Mouse (Mus musculus): ENCODE measurements around the gene Tjp1. TPM values are rescaled to one million over a fixed set of nuclear protein-coding genes. Genes with fewer than 3 reads are reported as not detected.
A peak's percentile ranks its signal among the peaks of the same experiment; 100 is the strongest.

Tjp1 gene
- polyA plus RNA-seq, 1 experiment from 2014 or later: 21.1 TPM

DNA sequence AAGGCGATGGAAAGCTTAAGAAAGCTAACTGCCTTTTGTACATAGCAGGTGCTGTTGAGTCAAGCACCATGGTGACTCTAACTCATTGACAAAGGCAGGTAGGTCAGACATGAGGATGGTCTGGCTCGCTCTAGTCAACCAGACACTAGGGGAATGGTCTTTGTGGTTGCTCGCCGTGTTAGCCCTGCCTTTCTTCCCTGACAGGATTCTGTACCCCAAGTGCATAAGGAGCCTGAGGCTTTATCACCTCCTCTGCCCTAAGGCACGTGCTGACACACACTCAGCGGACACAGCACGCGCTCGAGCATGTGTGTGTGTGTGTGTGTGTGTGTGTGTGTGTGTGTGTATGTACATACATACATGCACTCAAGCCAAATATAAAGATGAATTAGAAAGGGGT, 146.9 kb downstream of the Tjp1 start:
- Histone ChIP-seq H3K27me3 (ENCODE audit: control insufficient read depth, insufficient read depth, low read length) (no peaks in the 10 kb centered on the region), H3K4me1 (ENCODE audit: control insufficient read depth, insufficient read depth, low read length) (peaks cover 5% of the 10 kb centered on the region; the same call in 1 of the 2 replicates), H3K9ac (ENCODE audit: low read length) (no peak overlapping the region), H3K9me3 (replicated peaks; ENCODE audit: control insufficient read depth, low read length) (no peaks in the 10 kb centered on the region), H3K4me2 (ENCODE audit: low read depth, low read length) (no peak overlapping the region), H3K27ac (ENCODE audit: low read length) (no peak overlapping the region), H3K36me3 (ENCODE audit: control insufficient read depth, insufficient read depth, low read length) (no peaks in the 10 kb centered on the region), H3K4me3 (replicated peaks; ENCODE audit: low read length) (no peak overlapping the region)
- WGBS: 86% methylated on average over 9 of the region's 9 CpGs
- no peak for ATAC-seq (ENCODE audit: insufficient read depth, low FRiP score)

DNA sequence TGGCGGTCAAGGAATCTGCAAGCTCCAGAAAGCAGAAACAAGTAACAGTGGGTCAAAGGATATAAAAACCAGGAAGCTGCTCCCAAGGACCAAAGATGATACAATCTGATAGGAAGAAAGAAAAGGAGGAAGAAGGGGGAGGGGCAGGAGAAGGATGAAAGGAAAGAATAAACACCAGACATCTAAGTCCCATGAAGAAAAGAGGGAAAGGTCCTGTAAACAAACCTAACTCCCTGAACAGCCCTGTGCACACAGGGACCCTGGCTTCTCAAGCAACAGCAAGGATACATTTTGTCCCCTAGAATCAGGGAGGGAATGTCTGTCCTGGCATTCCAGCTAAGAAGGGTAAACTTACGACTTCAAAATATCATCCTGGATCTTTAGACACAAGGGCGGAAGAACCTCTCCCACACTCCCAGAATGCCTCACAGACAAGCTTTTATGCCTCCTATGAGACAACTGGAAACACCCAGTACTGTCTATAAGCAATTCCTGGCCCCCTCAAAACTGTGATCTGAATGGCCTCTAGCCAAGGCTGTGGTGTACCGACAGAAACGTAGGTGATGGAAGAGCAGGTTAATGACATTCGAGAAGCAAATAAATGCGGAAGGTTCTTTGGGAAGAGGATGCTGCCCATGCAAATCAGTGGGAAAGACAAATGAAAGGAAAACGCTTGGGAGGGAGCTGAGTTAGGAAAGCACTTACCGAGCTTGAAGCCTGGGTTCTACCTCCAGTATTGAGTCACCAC, 148.6 kb downstream of the Tjp1 start:
- Histone ChIP-seq H3K36me3 (ENCODE audit: control insufficient read depth, insufficient read depth, low read length) (no peaks in the 10 kb centered on the region), H3K27me3 (ENCODE audit: control insufficient read depth, insufficient read depth, low read length) (no peaks in the 10 kb centered on the region), H3K4me2 (ENCODE audit: low read depth, low read length) (no peak overlapping the region), H3K9me3 (replicated peaks; ENCODE audit: control insufficient read depth, low read length) (no peaks in the 10 kb centered on the region), H3K27ac (ENCODE audit: low read length) (0 out of 2 replicates have a peak overlapping the region, but pooled peaks have one; percentile 20), H3K9ac (ENCODE audit: low read length) (no peak overlapping the region), H3K4me1 (ENCODE audit: control insufficient read depth, insufficient read depth, low read length) (peaks cover 5% of the 10 kb centered on the region; the same call in 1 of the 2 replicates), H3K4me3 (replicated peaks; ENCODE audit: low read length) (no peak overlapping the region)
- no peak for ATAC-seq (ENCODE audit: insufficient read depth, low FRiP score)
- 39% methylated on average over 9 of the region's 9 CpGs for WGBS

DNA sequence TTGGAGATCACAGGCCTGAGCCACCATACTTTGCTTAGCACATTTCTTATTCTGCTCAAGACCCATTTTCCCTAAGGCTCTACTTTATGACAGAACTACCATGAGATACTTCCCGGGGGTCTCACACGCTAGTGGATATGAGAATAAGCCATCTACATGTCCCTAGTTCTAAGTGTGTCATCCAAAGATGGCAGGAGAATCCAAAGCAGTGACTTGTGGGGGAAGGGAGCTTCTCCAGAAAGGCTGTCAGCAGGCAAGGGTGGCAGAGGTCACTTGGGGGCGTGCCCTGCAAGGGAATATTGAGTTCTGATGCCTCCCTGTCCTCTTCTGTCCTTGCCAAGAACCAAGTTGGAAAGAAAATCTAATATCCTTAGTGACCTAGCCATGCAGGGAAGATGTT, 150.1 kb downstream of the Tjp1 start:
- Histone ChIP-seq H3K9ac (ENCODE audit: low read length) (no peak overlapping the region), H3K27ac (ENCODE audit: low read length) (no peak overlapping the region), H3K27me3 (ENCODE audit: control insufficient read depth, insufficient read depth, low read length) (no peaks in the 10 kb centered on the region), H3K4me2 (ENCODE audit: low read depth, low read length) (no peak overlapping the region), H3K9me3 (replicated peaks; ENCODE audit: control insufficient read depth, low read length) (no peaks in the 10 kb centered on the region), H3K36me3 (ENCODE audit: control insufficient read depth, insufficient read depth, low read length) (no peaks in the 10 kb centered on the region), H3K4me1 (ENCODE audit: control insufficient read depth, insufficient read depth, low read length) (peaks cover 5% of the 10 kb centered on the region; the same call in 1 of the 2 replicates), H3K4me3 (replicated peaks; ENCODE audit: low read length) (no peak overlapping the region)
- WGBS: 88% methylated on average over 3 of the region's 3 CpGs
- no peak for ATAC-seq (ENCODE audit: insufficient read depth, low FRiP score)

DNA sequence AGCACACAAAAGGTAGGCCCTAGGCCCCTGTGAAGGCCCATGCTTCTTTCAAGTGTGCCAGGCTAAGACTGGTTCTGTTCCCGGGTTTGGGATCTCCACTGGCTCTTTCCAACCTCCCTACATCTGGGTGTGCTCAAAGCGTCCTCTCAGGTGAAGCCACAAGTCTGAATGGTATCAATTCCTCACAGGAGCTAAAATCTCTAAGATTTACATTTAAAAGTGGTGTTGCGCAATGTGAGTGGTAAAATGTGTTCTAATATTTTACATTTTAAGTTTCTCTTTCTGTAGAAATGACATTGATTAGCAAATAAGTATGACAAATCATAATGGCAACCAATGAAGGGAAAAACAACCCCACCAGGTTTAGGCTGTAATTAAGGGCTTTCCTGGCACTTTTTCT, 152.0 kb downstream of the Tjp1 start:
- no peak overlapping the region for H3K27ac ChIP-seq (ENCODE audit: low read length)
- no peak overlapping the region for H3K4me2 ChIP-seq (ENCODE audit: low read depth, low read length)
- H3K9ac ChIP-seq (ENCODE audit: low read length): no peak overlapping the region
- H3K9me3 ChIP-seq (replicated peaks; ENCODE audit: control insufficient read depth, low read length): no peaks in the 10 kb centered on the region
- H3K4me3 ChIP-seq (replicated peaks; ENCODE audit: low read length): no peak overlapping the region
- no peak for ATAC-seq (ENCODE audit: insufficient read depth, low FRiP score)
- H3K27me3 ChIP-seq (ENCODE audit: control insufficient read depth, insufficient read depth, low read length): no peaks in the 10 kb centered on the region
- no peaks in the 10 kb centered on the region for H3K36me3 ChIP-seq (ENCODE audit: control insufficient read depth, insufficient read depth, low read length)
- WGBS: 83% methylated on average over 3 of the region's 3 CpGs
- peaks cover 10% of the 10 kb centered on the region for H3K4me1 ChIP-seq (ENCODE audit: control insufficient read depth, insufficient read depth, low read length)

DNA sequence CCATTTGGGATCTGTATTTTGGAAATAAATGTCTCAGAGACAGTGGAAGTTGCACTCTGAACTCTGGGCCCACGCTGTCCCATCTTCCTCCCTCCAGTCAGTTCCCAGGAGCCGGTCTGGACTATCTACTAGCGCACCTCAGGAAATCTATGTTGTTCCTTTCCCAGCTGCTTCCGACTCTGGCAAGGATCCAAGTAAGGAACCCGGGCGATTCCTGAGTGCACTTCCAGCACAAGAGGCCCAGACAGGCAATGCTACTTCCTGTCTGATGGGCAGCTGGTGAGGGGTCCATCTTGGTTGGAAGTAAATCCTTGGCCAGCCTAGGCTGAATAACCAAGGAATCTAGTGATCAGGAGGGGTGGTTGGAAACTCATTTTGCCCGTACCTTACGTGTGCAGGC, 152.4 kb downstream of the Tjp1 start:
- Histone ChIP-seq H3K27me3 (ENCODE audit: control insufficient read depth, insufficient read depth, low read length) (no peaks in the 10 kb centered on the region), H3K36me3 (ENCODE audit: control insufficient read depth, insufficient read depth, low read length) (no peaks in the 10 kb centered on the region), H3K4me3 (replicated peaks; ENCODE audit: low read length) (no peak overlapping the region), H3K4me2 (ENCODE audit: low read depth, low read length) (no peak overlapping the region), H3K27ac (ENCODE audit: low read length) (no peak overlapping the region), H3K9ac (ENCODE audit: low read length) (no peak overlapping the region), H3K9me3 (replicated peaks; ENCODE audit: control insufficient read depth, low read length) (no peaks in the 10 kb centered on the region), H3K4me1 (ENCODE audit: control insufficient read depth, insufficient read depth, low read length) (peaks cover 10% of the 10 kb centered on the region)
- WGBS: 46% methylated on average over 8 of the region's 8 CpGs
- no peak for ATAC-seq (ENCODE audit: insufficient read depth, low FRiP score)

DNA sequence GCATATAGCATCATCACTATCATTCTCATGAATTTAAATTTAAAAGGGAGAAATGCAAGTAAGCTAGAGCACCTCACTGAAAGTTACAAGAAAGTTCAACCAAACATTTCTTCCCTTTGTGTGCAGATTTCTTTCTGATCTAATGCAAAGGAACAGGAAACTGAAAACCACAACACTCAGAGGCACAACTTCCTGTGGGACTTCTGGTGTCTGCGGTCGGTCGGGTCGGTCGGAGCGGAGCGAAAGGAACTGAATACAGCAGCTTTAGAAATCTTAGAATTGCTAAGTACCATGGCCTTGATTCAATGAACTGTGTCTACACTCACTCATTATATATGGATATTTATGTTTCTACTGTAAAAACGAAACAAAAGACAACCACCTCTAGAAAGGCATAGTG, 154.2 kb downstream of the Tjp1 start:
- Histone ChIP-seq H3K36me3 (ENCODE audit: control insufficient read depth, insufficient read depth, low read length) (no peaks in the 10 kb centered on the region), H3K9me3 (replicated peaks; ENCODE audit: control insufficient read depth, low read length) (no peaks in the 10 kb centered on the region), H3K4me1 (ENCODE audit: control insufficient read depth, insufficient read depth, low read length) (peaks cover 10% of the 10 kb centered on the region), H3K4me2 (ENCODE audit: low read depth, low read length) (no peak overlapping the region), H3K4me3 (replicated peaks; ENCODE audit: low read length) (no peak overlapping the region), H3K27ac (ENCODE audit: low read length) (no peak overlapping the region), H3K27me3 (ENCODE audit: control insufficient read depth, insufficient read depth, low read length) (no peaks in the 10 kb centered on the region), H3K9ac (ENCODE audit: low read length) (no peak overlapping the region)
- no peak for ATAC-seq (ENCODE audit: insufficient read depth, low FRiP score)
- 80% methylated on average over 8 of the region's 8 CpGs for WGBS

DNA sequence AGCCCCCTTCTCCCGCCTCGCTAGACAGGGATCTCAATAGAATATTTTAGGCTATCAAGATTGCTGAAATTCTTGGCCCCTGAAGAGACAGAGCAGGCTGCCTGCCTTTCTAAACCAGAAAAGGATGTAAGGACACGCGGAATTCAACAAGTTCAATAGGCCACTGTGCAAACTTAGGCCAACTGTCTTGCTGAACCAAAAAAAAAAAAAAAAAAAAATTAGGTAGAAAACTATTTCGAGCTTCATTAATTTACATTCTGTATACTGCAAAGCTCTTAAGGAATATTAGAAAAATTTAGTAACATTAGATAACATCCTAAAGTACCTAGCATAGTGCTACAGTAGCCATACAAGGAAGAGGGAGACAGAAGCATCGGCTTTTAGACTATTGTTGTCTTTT, 155.8 kb downstream of the Tjp1 start:
- no peak for ATAC-seq (ENCODE audit: insufficient read depth, low FRiP score)
- 38% methylated on average over 6 of the region's 6 CpGs for WGBS
- H3K27me3 ChIP-seq (ENCODE audit: control insufficient read depth, insufficient read depth, low read length): no peaks in the 10 kb centered on the region
- H3K27ac ChIP-seq (ENCODE audit: low read length): peak overlapping the region; percentile 77
- peaks cover 17% of the 10 kb centered on the region for H3K4me1 ChIP-seq (ENCODE audit: control insufficient read depth, insufficient read depth, low read length)
- H3K4me3 ChIP-seq (replicated peaks; ENCODE audit: low read length): peak overlapping the region; percentile 86
- H3K9ac ChIP-seq (ENCODE audit: low read length): peak overlapping the region; percentile 69
- H3K36me3 ChIP-seq (ENCODE audit: control insufficient read depth, insufficient read depth, low read length): no peaks in the 10 kb centered on the region
- peak overlapping the region; percentile 65 for H3K4me2 ChIP-seq (ENCODE audit: low read depth, low read length)
- no peaks in the 10 kb centered on the region for H3K9me3 ChIP-seq (replicated peaks; ENCODE audit: control insufficient read depth, low read length)

DNA sequence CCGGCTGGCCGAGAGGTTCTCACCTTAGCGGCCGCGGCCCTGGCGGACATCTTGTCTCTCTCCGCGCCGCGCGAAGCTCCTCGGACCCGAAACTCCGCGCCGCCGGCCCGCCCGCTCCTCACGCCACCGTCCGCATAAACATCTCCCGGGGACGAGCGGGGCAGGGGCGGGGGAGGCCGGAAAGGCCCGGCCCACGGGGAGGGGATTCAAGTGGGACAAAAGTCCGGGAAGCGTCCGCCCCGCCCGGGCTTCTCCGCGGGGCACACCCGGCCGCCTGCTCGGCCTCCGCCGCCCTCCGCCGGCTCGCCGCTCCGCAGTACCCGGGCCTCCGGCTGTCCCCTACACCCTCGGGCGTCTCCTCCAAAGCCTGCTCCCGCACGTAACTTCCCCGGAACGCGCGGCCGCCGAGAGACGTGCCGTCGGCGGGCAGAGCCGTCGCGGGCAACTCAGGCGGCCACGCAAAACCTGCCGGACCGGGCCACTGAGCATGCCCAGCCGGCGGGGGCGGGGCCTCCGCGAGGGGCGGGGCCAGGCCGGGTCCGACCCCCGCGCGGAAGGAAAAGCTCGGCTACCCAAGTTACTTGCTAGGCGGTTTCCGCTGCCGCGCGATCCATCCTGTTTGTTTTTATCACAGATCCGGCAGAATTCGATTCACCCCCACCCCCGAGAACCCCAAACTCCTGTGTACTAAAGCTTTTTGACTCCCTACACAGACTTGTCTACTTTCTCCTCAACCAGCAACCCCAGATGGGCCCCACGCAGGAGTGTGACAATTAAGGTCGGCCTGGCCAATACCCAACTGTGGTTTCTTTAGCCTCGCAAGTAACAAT, 156.6 kb downstream of the Tjp1 start:
- WGBS: under 1% methylated on average over 75 of the region's 92 CpGs

DNA sequence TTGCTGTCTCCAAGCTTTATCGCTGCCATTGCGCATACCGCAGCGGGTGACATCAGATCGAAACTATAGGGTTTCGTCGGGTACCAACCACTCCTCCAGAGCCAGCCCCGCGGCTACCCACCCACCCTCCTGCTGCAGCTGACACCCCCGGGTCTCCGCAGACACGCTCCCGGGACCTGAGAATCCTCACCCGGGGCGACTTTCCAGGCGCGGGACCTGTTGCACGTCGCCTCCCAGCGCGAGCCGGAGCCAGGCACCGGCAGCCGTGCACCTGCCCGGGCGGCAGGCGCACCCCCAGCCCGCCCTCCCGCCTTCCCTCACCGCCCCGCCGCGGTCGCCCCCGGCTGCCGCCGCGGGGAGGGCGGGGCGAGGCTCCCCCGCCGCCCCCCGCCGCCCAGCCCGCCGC, 157.2 kb downstream of the Tjp1 start:
- Histone ChIP-seq H3K4me2 (ENCODE audit: low read depth, low read length) (peak overlapping the region; percentile 65), H3K9ac (ENCODE audit: low read length) (peak overlapping the region; percentile 92), H3K4me3 (replicated peaks; ENCODE audit: low read length) (peak overlapping the region; percentile 86), H3K27me3 (ENCODE audit: control insufficient read depth, insufficient read depth, low read length) (no peaks in the 10 kb centered on the region), H3K27ac (ENCODE audit: low read length) (peak overlapping the region; percentile 97), H3K36me3 (ENCODE audit: control insufficient read depth, insufficient read depth, low read length) (no peaks in the 10 kb centered on the region), H3K4me1 (ENCODE audit: control insufficient read depth, insufficient read depth, low read length) (peaks cover 19% of the 10 kb centered on the region), H3K9me3 (replicated peaks; ENCODE audit: control insufficient read depth, low read length) (no peaks in the 10 kb centered on the region)
- peak; percentile 34; the same call in 1 of the 2 replicates for ATAC-seq (ENCODE audit: insufficient read depth, low FRiP score)
- under 1% methylated on average over 35 of the region's 46 CpGs for WGBS

More for the DNA sequence above, 156.6 kb downstream of the Tjp1 start:
- Histone ChIP-seq H3K27me3 (ENCODE audit: control insufficient read depth, insufficient read depth, low read length) (no peaks in the 10 kb centered on the region), H3K4me1 (ENCODE audit: control insufficient read depth, insufficient read depth, low read length) (peaks cover 19% of the 10 kb centered on the region), H3K4me3 (replicated peaks; ENCODE audit: low read length) (peak overlapping the region; percentile 86), H3K4me2 (ENCODE audit: low read depth, low read length) (peak overlapping the region; percentile 65), H3K9me3 (replicated peaks; ENCODE audit: control insufficient read depth, low read length) (no peaks in the 10 kb centered on the region), H3K9ac (ENCODE audit: low read length) (peak overlapping the region; percentile 92), H3K27ac (ENCODE audit: low read length) (peak overlapping the region; percentile 97), H3K36me3 (ENCODE audit: control insufficient read depth, insufficient read depth, low read length) (no peaks in the 10 kb centered on the region)
- ATAC-seq (ENCODE audit: insufficient read depth, low FRiP score): peak; percentile 93
